Mouse (Mus musculus) midbrain, postnatal 0 days (tissue): ENCODE measurements around the gene Stat5b. TPM values are rescaled to one million over a fixed set of nuclear protein-coding genes. Genes with fewer than 3 reads are reported as not detected.

Experiments
- ATAC-seq: fragments of 200-750 bp; cut with Nextera tagmentation; 2 replicates; pipeline ENCODE4 v1.8.0; 2017; ENCODE audit warnings: moderate number of reproducible peaks, mild to moderate bottlenecking, moderate TSS enrichment, moderate library complexity; ENCODE audit not compliant: low FRiP score
- DNase-seq: peaks from one replicate; pipeline ENCODE4 v3.0.0-alpha.2; 2015; ENCODE audit warnings: low spot score
- H3K27ac ChIP-seq: fragments of 300-500 bp; sonication (generic); 2 replicates; pipeline ENCODE4 v1.5.1; 2014; ENCODE audit warnings: low read depth, mild to moderate bottlenecking, low read length, mixed read lengths
- H3K27me3 ChIP-seq: fragments of 300-500 bp; sonication (generic); 2 replicates; pipeline ENCODE4 v1.6.1; 2014; ENCODE audit warnings: low read length, control low read depth, mixed read lengths; ENCODE audit not compliant: insufficient read depth
- H3K36me3 ChIP-seq: fragments of 300-500 bp; sonication (generic); 2 replicates; pipeline ENCODE4 v1.6.1; 2014; ENCODE audit warnings: low read length, control low read depth, mixed read lengths; ENCODE audit not compliant: insufficient read depth
- H3K4me1 ChIP-seq: fragments of 300-500 bp; sonication (generic); 2 replicates; pipeline ENCODE4 v1.6.1; 2014; ENCODE audit warnings: mild to moderate bottlenecking, control low read depth, antibody characterized with exemption, low read length, mixed read lengths; ENCODE audit not compliant: insufficient read depth
- H3K4me2 ChIP-seq: fragments of 300-500 bp; sonication (generic); 2 replicates; pipeline ENCODE4 v1.6.1; 2014; ENCODE audit warnings: low read depth, mild to moderate bottlenecking, low read length, mixed read lengths; ENCODE audit not compliant: poor library complexity, severe bottlenecking
- H3K4me3 ChIP-seq: fragments of 300-500 bp; sonication (generic); 2 replicates; pipeline ENCODE4 v1.5.1; 2014; ENCODE audit warnings: low read depth, mild to moderate bottlenecking, low read length, moderate library complexity
- H3K9ac ChIP-seq: fragments of 300-500 bp; sonication (generic); replicated peaks from 2 replicates; pipeline ENCODE4 v1.6.1; 2014; ENCODE audit warnings: mild to moderate bottlenecking, low read length, moderate library complexity, mixed read lengths; ENCODE audit not compliant: poor library complexity, severe bottlenecking
- H3K9me3 ChIP-seq: fragments of 300-500 bp; sonication (generic); 2 replicates; pipeline ENCODE4 v1.6.1; 2016; ENCODE audit warnings: low read length, control low read depth
- CTCF ChIP-seq: IDR thresholded peaks from 2 replicates; pipeline ENCODE4 v1.5.1; 2016; ENCODE audit warnings: antibody characterized with exemption, mild to moderate bottlenecking
- WGBS: fragments of 180-500 bp; shearing (Covaris S2); extraction: QIAGEN DNeasy Blood & Tissue Kit; methylation state at CpG from one replicate; pipeline ENCODE4 v1.1.7; 2014; 5-methylcytosine and 5-hydroxymethylcytosine counted together
- polyA plus RNA-seq: library from polyadenylated mRNA; unstranded; fragments of >200 nt; fragmentation: Nextera tagmentation; extraction: Ambion mirVana; gene quantifications from 2 replicates; pipeline ENCODE4 v1.2.1, GENCODE M21; 2015
- total RNA-seq: library from RNA; depleted of rRNA; stranded (reverse); fragments of >200 nt; gene quantifications from 2 replicates; pipeline ENCODE4 v1.2.3, GENCODE M21; 2014

Stat5b gene
- total and polyA plus RNA-seq, 2 experiments from 2014 or later: 15.7 to 22.5 TPM

DNA sequence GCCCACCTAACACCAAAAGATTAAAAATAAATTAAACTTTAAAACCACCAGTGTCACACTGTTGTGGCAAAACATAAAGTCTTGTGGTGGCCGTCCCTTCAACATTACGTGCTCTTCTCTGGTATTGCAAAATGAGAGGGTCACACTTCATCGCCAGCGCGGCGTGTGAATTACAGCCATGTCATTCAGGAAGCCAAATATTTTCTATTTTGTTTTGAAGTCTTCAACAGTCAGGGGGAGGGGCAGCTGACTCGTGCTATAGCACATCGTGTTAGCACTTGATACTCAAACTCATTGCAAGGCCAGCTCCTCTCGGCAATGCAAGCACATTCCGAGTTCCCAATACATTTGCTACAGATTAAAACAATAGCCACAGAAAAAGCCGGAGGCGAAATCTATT lies 9.7 kb downstream of the Stat5b start:
- no peak for DNase-seq
- Histone ChIP-seq H3K27ac (no peak overlapping the region), H3K27me3 (no peaks in the 10 kb centered on the region), H3K4me3 (no peak overlapping the region), H3K4me1 (no peaks in the 10 kb centered on the region), H3K36me3 (no peaks in the 10 kb centered on the region), H3K9me3 (no peaks in the 10 kb centered on the region), H3K4me2 (no peak overlapping the region), H3K9ac (no peak overlapping the region)
- WGBS: 74% methylated on average over 12 of the region's 12 CpGs
- no peak for ATAC-seq
- no peak for TF ChIP-seq CTCF

DNA sequence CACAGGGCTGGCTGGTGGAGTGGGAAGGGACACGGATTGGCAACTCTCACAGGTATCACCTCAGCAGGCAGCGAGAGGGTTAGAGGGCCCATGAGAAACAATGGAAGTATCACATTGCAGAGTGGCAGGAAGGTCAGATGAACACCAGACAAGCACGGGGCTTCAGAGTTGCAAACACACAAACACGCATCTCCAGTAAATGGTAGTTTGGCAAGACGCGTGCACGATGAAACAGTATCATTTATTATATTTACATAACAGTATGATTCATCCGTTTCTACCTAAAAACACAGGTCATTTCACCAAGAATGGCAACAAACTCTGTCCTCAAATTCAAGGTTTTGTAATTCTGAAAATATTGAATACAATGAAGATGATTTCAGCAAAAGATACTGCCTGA lies 11.0 kb downstream of the Stat5b start:
- H3K4me3 ChIP-seq: no peak overlapping the region

DNA sequence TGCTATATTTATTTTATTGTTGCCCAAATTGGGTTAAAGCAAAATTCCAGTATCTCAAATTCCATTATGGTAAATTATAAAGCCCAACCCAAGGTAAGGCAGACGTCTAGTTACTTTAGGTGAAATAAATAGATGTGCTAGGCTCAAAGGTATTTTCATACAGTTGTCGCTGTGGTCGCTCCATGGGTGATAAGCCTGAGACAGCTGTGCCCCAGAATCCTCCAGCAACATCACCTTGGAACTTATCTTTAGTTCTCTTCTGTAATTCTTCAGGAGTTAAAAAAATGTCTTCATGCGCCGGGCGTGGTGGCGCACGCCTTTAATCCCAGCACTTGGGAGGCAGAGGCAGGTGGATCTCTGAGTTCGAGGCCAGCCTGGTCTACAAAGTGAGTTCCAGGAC lies 11.6 kb downstream of the Stat5b start:
- Histone ChIP-seq H3K27me3 (no peaks in the 10 kb centered on the region), H3K4me2 (no peak overlapping the region), H3K4me3 (no peak overlapping the region), H3K9ac (no peak overlapping the region), H3K4me1 (no peaks in the 10 kb centered on the region), H3K27ac (no peak overlapping the region), H3K9me3 (no peaks in the 10 kb centered on the region), H3K36me3 (no peaks in the 10 kb centered on the region)
- WGBS: 97% methylated on average over 9 of the region's 9 CpGs
- TF ChIP-seq CTCF: no peak
- DNase-seq: no peak
- no peak for ATAC-seq

More for the DNA sequence above, 11.0 kb downstream of the Stat5b start:
- Histone ChIP-seq H3K27me3 (no peaks in the 10 kb centered on the region), H3K4me2 (no peak overlapping the region), H3K27ac (no peak overlapping the region), H3K9me3 (no peaks in the 10 kb centered on the region), H3K36me3 (no peaks in the 10 kb centered on the region), H3K4me1 (no peaks in the 10 kb centered on the region), H3K9ac (no peak overlapping the region)
- no peak for TF ChIP-seq CTCF
- ATAC-seq (no peak), DNase-seq (no peak)
- WGBS: 77% methylated on average over 8 of the region's 8 CpGs

DNA sequence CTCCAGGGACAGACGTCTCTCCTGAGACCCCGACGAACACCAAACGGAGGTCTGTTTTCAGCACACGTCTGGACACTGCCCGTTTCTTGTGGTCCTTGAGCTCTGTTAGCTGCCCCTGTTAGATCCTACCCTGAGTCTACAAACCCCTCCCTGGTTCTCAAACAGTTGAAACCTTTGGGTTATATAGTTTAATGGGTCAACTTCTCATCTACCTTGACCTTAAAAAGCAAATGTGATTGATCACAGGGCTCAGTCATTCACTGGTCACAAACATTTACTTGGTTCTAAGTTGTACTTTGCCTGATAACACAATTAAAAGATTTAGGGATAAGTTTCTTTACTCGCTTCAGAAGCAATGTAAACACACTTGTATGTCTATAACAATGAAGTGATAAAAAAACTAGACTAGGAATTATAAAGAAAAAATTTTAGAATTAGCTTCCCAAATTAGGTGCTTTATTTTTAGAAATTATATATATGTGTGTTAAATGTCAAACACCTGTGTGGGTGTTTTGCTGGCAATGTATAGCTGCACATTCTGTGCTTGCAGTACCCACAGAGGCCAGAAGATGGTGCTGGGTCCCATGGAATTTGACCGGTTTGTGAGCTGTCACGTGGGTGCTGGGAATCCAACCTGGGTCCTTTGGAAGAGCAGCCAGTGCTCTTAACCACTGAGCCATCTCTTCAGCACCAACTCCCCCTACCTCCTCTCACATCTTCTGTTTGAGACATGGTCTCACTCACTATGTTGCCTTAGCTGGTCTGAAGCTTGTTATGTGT lies 13.4 kb downstream of the Stat5b start:
- H3K36me3 ChIP-seq: no peaks in the 10 kb centered on the region
- DNase-seq (no peak), ATAC-seq (no peak)
- WGBS: 80% methylated on average over 9 of the region's 9 CpGs
- no peak overlapping the region for H3K4me3 ChIP-seq
- H3K9me3 ChIP-seq: no peaks in the 10 kb centered on the region
- no peaks in the 10 kb centered on the region for H3K27me3 ChIP-seq
- H3K4me2 ChIP-seq: no peak overlapping the region
- peak; percentile 51 for TF ChIP-seq CTCF
- H3K4me1 ChIP-seq: no peaks in the 10 kb centered on the region
- H3K27ac ChIP-seq: no peak overlapping the region
- H3K9ac ChIP-seq: no peak overlapping the region

DNA sequence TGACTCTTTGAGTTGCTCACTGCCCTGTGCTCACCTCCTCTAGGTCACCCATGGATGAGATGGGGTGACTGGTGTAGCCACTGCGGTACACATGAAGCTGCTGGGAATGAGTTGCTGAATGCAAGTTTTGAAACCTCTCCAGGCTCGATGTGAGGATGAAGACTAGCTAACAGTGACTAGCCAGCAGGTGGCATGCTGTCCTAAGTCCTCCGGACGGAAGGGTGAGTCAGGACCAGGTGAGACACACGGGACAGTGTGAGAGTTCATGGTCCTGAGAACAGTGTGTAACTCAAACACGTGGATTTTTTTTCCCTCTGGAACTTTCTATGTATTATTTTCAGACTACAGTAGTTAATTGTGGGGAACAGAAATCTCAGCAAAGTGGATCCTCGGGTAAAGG lies 17.1 kb downstream of the Stat5b start:
- TF ChIP-seq CTCF: peak; percentile 33
- WGBS: 74% methylated on average over 7 of the region's 7 CpGs
- no peak for DNase-seq
- no peak overlapping the region for H3K4me2 ChIP-seq
- no peak overlapping the region for H3K9ac ChIP-seq
- H3K27me3 ChIP-seq: no peaks in the 10 kb centered on the region
- H3K4me1 ChIP-seq: peaks cover 3% of the 10 kb centered on the region; the same call in 1 of the 2 replicates
- no peaks in the 10 kb centered on the region for H3K9me3 ChIP-seq
- no peak overlapping the region for H3K27ac ChIP-seq
- ATAC-seq: no peak
- H3K36me3 ChIP-seq: no peaks in the 10 kb centered on the region
- H3K4me3 ChIP-seq: no peak overlapping the region

DNA sequence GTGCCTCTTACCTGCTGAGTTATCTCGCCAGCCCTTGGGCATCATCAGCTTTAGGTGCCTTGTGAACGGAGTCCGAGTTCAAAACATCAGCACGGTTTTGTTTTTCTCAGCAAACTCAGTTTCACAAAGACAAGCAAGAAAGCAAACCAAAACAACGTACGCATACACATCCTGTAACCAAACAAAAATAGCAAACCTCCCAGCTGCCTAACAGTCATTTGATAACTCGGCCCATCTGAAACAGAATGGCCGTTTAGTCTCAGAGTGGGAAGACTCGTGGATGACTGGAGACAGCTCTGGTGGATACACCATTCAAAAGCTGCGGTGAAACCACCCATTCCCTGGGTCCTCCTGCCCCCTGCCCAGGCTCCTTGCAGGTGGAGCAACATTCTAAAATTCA lies 19.1 kb downstream of the Stat5b start:
- WGBS: 79% methylated on average over 10 of the region's 10 CpGs
- no peak for ATAC-seq
- no peaks in the 10 kb centered on the region for H3K27me3 ChIP-seq
- H3K4me2 ChIP-seq: no peak overlapping the region
- H3K9ac ChIP-seq: no peak overlapping the region
- H3K27ac ChIP-seq: no peak overlapping the region
- H3K4me1 ChIP-seq: peaks cover 3% of the 10 kb centered on the region; the same call in 1 of the 2 replicates
- H3K9me3 ChIP-seq: no peaks in the 10 kb centered on the region
- no peak for DNase-seq
- H3K36me3 ChIP-seq: no peaks in the 10 kb centered on the region
- H3K4me3 ChIP-seq: no peak overlapping the region
- TF ChIP-seq CTCF: no peak
